Mouse (Mus musculus) brown adipose tissue, adult 24 weeks (tissue): ENCODE results near the gene Gm3558. TPM values are rescaled to one million over a fixed set of nuclear protein-coding genes. Genes with fewer than 3 reads are reported as not detected.
"Not testable (repeated sequence)": the region's sequence is repeated elsewhere in the genome, so short reads cannot be mapped to it uniquely, and the experiment has no call there.

Source experiments
- H3K27ac ChIP-seq: fragments of 200-500 bp; replicated peaks from 2 replicates; pipeline ENCODE4 v1.5.1; 2012; ENCODE audit warnings: low read depth, mild to moderate bottlenecking, low read length
- H3K4me1 ChIP-seq: fragments of 200-500 bp; 2 replicates; pipeline ENCODE4 v1.6.1; 2012; ENCODE audit warnings: low read length, mixed read lengths; ENCODE audit not compliant: control insufficient read depth, insufficient read depth, insufficient read length
- H3K4me3 ChIP-seq: fragments of 200-500 bp; 2 replicates; pipeline ENCODE4 v1.5.1; 2012; ENCODE audit warnings: low read depth, mild to moderate bottlenecking, low read length, moderate library complexity; ENCODE audit not compliant: insufficient read depth
- polyA plus RNA-seq: library from polyadenylated mRNA; stranded (reverse); fragments of >200 nt; gene quantifications from 2 replicates; pipeline ENCODE4 v1.2.4, GENCODE M21; 2012; ENCODE audit not compliant: missing spikeins, insufficient read depth, insufficient read length

Gene Gm3558
- not detected in 2 replicates for polyA plus RNA-seq

DNA sequence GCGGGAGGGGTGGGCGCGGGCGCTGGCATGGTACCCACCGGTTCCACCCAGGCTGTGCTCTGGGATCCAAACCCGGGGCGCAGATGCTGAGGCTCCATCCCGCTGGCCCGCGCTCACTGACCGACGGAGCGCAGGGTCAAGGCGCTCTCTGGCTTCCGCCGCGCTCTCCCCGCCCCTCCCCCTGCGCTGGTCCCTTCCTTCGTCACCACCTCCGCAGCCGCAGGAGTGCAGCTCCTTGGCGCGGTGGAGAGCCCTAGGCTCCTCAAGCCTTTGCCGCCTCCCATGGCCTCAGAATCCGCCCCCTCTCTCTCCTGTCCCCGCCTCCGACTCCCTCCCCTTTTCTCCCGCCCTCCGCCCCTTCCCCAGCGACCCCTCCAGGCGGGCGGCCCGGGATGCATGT, at the start of gene Gm3558:
Gm3558 (minus strand) TSS at position 185 of the 400 bp plus-strand sequence.
- H3K27ac ChIP-seq, result peak within 1 kb of the TSS; percentile 68
- H3K4me1 ChIP-seq, result not testable (repeated sequence)
- H3K4me3 ChIP-seq, result peak within 1 kb of the TSS; percentile 60

DNA sequence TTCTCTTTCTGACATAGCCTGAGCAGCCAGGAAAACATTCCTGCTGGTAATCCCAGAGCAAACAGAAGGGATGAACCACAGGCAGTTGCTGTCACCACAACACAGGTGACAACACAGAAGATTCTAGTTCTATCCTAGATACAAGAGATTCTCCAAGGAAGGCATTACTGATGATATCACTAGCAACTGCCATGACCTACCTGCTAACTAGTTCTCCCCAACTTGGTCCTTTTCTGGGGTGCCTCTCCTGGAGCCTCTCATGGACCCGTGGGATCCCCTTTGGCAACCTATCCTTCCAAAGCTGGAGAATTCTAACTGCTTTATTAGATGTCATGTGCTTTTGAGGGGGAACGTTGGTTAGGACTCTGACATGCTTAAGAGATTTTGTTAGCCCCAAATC, 27.1 kb upstream of the Gm3558 start, which contains the start of gene Gm10338:
Gm10338 (minus strand) TSS at position 101 of the 400 bp plus-strand sequence.
- H3K27ac ChIP-seq, H3K4me3 ChIP-seq, H3K4me1 ChIP-seq: not testable (repeated sequence)

DNA sequence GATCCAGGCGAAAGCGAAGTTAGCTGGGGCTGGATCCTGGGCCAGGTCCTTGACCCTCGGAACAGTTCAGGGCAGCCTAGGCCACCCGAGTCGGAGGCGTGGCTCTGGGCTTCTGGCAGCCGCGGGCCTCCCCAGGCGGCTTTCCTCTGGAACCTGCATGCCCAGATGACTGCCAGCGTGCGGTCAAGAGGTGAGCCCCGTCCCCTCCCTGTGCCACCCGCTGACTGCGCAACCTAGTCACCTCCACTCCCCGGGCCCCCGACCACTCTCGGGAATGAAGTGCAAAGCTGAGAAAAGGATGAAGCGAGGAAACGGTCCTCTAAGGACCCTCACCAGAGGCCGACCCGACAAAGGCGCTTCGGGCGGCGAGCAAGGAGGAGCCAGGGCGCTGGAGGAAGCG, 476 bp downstream of the Gm3558 start:
- peak overlapping the region; percentile 68 for H3K27ac ChIP-seq
- not testable (repeated sequence) for H3K4me1 ChIP-seq
- peak overlapping the region; percentile 60 for H3K4me3 ChIP-seq

DNA sequence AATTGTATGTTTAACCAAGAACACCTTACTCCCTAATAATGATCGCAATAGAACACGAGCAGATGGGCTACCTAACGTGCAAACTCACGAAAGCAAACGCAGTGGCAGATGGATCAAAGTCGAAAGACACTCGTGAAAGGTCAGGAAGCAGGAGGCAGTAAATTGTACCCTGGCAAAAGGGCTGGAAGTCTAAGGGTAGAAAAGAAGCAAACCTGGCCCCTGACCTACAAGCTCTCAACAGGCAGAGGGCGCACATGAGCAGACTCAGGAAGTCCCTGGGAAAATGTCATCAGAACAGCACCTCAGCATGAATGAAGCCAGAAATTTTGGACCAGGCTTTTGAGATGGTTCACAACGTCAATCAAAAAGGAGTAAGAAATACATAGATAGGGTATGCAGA, 1.1 kb downstream of the Gm3558 start:
- not testable (repeated sequence) for H3K27ac ChIP-seq

More for the DNA sequence above, 1.1 kb downstream of the Gm3558 start:
- H3K4me3 ChIP-seq, H3K4me1 ChIP-seq: not testable (repeated sequence)

Other genes with a start within 250 kb of the Gm3558 start
- not detected in 2 replicates for gene Gm5797, start 236.2 kb downstream of the Gm3558 start, polyA plus RNA-seq
- gene Gm8374, start 203.4 kb downstream of the Gm3558 start, polyA plus RNA-seq, result not detected in 2 replicates
- not detected in 2 replicates for gene Gm3755, start 117.6 kb downstream of the Gm3558 start, polyA plus RNA-seq
- gene Gm3752, start 84.8 kb downstream of the Gm3558 start, polyA plus RNA-seq, result not detected in 2 replicates
- gene Gm10338, start 27.0 kb upstream of the Gm3558 start, polyA plus RNA-seq, result not detected in 2 replicates
- gene Gm10128, start 75.4 kb upstream of the Gm3558 start, polyA plus RNA-seq, result not detected in 2 replicates
- not detected in 2 replicates for gene Gm26661, start 223.0 kb upstream of the Gm3558 start, polyA plus RNA-seq
- gene Flnb, start 249.4 kb upstream of the Gm3558 start, polyA plus RNA-seq, result 7.8 and 14.1 TPM in 2 replicates